Mouse (Mus musculus) retina, embryonic 14.5 days (tissue): ENCODE data around the gene Stx8.

ENCODE experiments used
- DNase-seq: peaks from one replicate; pipeline ENCODE4 v3.0.0-alpha.2; 2015; ENCODE audit warnings: low spot score

Stx8 gene

GRCm38 (mm10) chr11:68200500-68200899 is 234.5 kb downstream of the Stx8 start:
- DNase-seq = no peak

- no peak for DNase-seq
Measured at GRCm38 (mm10) chr11:68201063-68201462, 235.1 kb downstream of the Stx8 start.

DNA sequence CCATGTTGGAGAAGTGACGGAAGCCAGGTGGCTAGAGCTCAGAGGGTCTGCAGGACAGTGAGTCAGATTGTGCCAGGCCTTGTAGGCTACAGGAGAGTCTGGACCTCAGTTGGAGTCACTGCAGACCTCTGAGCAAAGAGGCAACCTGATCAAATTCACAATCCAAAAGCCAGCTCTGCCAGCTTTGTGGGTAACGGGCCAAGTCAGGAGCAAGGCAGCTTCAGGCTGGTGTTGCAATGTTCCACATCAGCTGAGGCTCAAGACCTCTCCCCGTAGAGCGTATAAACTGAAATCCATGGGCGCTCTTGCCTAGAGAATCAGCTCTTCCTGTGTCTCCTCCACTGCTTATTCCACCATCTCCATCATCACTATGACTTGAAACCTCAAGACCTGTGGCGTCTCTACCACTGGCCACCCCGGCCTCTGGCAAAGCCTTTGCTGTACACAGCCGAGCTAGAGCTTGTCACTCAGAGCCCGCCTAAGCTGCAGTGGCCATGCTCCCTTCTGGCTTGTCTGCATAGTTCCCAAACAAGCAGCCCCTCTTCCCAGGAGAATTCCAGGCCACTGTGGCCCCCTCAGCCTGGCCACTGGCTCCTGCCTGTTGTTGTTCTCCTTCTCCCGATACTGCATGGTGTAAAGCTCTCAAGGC is 235.9 kb downstream of the Stx8 start:
- DNase-seq = no peak

- no peak for DNase-seq
Measured at GRCm38 (mm10) chr11:68202561-68202960, 236.6 kb downstream of the Stx8 start.

- DNase-seq = no peak
Measured at GRCm38 (mm10) chr11:68203658-68204315, 237.8 kb downstream of the Stx8 start.

DNA sequence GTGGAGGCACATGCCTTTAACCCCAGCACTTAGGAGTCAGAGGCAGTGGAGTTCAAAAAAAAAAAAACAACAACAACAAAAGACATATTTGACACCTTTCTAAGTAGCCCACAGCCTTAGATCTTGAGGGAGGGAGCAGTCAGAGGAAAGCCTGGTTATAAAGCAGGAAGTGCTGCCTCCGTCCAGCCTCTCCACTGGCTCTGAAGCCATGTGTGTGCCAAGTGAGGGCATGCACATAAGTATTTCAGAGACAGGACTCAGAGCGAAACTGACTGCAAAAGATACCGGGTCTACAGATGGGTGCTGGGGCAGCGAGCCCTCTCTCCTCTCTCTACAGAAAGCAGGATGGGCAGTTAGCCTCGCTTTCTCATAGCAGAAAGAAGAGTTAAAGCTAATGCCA is 238.4 kb downstream of the Stx8 start:
- no peak for DNase-seq

GRCm38 (mm10) chr11:68205572-68206229 is 239.7 kb downstream of the Stx8 start:
- no peak for DNase-seq

DNA sequence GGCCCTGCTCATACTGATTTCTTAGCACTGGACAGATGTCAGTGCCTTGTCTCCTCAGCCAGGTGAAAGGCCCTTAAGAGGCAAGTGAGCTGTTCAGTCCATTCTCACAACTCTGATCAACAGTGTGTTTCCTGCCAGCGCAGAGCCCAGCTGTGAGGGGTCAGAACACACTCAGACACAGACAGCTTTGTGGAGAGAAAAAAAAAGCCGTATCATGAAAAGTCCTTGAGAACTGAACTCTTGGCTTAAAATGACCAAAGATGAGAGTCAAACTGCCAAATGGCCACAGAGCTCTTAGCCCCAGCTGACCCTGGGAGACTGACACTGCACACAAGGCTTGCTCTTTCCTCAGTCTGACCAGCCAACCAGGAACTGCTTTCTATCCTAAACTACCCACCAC is 242.0 kb downstream of the Stx8 start:
- DNase-seq = no peak

DNA sequence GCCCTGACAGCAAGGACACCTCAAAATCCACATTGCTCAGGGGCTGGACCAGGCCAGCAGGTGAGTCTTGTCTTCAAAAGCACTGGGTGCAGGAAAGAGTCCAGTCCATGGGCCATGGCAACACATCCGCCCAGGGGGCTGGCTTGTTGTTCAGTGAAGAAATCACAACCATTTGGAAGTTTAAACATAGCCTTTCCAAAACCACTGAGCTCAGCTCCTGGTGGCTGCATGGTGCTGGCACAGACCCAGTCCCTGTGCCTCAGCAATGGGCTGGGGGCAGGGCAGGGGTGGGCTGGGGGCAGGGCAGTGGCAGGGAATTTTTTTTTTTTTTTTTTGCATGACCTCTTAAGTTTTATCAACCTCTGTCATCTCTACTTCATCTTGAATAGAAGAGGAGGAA is 242.6 kb downstream of the Stx8 start:
- no peak for DNase-seq

DNA sequence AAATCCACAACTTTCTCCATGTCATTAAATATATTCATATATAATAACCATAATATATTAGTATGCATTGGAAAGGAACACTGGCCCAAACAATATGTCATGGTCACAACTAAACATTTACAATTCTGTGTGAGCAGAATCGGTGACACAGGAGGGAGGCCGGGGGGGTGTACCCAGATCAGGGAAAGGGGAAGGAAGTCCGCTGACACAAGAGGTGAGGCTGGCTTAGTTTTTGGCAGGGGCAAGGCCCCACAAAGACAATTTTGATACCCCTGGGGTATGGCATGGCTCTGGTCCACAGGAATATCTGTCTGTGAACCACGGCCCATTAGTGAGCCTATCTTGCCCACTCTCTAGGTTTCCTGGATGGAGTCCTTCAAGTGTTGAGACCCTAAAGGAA is 243.5 kb downstream of the Stx8 start:
- DNase-seq = no peak

DNA sequence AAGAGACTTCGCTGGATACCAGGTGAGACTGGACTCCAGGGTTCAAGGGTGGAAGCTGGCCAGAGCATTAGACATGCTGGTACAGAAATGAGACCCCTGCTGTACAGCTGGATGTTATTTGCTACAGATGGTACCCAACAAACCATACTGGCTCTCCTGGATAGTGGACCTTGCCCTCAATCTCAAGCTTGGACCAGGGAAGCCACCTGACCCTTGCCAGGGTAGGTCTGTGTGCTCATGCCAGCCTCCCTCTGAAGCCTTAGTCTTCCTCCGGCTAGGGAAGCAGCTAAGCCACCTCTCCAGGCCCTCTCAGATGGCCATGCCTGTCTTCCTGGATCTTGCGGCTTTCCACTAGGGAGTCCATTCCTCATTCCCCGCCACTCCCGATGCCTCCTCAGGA is 244.7 kb downstream of the Stx8 start:
- DNase-seq = no peak

DNA sequence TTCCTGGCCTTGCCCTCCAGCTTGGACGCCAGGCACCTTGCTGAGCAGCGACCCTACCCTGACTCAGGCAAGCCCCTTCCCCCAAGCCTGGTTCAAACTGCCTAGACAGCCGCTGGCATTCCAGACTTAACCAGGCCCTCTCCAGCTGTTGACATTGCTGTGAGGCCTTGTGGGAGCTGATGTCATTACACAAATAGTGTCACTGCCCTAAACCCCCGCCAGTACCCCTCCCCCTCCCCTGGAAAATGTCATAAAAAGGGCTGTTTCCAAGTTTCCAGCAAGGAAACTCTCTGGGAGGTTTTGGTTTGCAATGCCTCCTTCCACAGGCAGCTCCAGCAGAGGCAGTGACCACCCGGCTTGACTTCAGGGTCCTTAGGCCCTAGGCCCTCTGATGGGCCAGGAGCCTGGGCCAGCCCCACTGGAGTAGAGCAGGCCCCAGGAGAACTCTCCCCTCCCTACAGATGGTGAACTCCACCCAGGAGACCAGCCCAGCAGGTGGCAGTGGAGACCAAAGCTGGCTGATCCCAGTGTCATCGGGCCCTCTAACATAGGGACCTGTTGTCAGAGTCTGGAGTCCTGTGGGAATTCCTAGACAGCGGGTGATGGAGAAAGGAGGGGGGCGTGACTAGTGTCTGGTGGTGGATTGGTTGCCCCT is 246.1 kb downstream of the Stx8 start:
- DNase-seq = peak; percentile 60

DNA sequence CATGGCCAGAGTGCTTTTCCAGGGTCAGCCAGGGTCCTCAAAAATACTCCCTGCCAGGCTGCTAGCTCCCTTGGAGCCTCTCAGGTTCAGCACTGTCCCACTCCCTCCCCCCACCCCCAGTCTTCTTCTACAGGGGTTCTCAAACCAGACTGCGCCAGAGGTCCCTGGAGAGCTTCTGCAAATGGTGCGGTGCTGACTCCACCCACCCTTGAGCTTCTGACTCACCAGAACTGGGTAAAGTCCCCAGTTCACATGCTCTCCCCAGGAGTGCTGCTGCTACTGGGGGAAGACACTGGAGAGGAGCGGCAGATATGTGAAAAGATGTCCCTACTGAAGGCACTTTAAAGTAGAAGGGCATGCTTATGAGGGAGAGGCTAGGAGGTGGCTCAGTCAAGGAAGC is 247.9 kb downstream of the Stx8 start:
- DNase-seq = no peak

DNA sequence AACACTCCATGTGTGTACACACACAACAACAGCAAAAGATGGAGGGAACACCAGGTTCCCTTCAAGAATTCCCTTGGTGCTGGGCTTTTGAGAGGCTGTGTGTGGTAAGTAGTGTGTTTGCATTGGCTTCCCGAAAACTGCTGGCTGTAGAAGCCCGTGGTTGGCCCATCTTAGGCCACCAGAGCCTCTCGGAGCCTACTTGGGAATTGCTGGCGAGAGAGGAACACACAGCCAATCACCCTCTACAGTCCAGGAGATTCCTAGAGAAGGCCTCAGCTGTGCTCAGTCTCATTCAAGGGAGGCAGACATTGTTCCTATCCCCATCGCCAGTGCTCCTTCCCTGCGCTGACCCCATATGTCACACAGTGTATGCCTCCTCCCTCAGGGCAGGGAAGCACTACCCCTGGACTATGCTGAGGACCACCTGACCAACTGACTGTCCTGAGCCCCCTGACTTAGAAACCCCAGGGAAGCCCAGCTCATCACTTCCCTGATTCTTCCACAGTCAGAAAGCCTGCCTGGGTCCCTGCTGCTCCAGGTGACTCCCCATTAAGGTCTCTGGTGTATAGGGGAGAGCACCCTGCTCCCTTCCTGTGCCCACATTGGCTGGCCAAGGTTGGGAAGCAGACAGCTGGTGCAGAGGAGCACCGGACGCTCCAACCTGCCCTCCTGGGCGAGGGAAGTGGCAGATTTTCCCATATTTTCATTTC is 248.7 kb downstream of the Stx8 start:
- DNase-seq = no peak

- peak; percentile 79 for DNase-seq
Measured at GRCm38 (mm10) chr11:68215206-68215912, 249.4 kb downstream of the Stx8 start.

DNA sequence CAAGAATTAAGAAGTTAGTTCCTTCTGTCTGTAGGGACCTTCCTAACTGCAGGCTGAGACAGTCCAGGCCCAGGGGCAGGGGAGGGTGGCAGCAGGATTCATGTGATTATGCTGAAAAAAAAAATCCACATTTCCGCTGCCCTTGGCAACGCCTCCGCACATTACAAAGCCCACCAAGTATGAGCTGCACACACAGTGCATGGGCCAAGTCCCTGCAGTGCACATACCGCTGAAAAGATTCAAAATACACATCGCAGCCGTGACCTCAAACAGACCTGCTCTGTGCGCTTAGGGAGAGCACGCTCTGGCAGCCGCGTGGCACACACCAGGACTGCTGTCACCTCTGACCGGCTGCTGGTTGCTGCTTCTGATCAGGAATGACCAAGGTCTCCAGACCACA is 250.0 kb downstream of the Stx8 start:
- DNase-seq = no peak

DNA sequence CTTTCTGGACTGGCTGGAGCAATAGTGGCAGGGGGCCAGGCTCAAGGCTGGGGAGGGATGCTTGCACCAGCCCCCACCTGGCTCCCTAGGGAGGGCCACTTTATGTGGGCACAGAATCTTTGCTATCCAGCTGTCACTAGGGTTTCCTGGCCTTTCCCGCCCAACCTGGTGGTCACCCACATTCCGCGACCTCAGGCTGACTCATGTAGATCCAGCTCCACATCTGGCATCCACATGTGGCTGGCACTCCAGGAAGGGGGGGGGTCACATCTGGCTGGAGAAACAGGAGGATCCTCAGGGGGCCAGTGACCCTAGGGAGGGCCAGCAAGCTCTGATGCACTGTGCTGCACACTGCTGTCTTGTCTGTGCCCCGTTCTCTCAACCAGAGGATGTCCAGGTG is 254.7 kb downstream of the Stx8 start:
- DNase-seq = no peak

- no peak for DNase-seq
Measured at GRCm38 (mm10) chr11:68222209-68222608, 256.2 kb downstream of the Stx8 start.

- no peak for DNase-seq
Measured at GRCm38 (mm10) chr11:68223143-68223542, 257.1 kb downstream of the Stx8 start.

DNA sequence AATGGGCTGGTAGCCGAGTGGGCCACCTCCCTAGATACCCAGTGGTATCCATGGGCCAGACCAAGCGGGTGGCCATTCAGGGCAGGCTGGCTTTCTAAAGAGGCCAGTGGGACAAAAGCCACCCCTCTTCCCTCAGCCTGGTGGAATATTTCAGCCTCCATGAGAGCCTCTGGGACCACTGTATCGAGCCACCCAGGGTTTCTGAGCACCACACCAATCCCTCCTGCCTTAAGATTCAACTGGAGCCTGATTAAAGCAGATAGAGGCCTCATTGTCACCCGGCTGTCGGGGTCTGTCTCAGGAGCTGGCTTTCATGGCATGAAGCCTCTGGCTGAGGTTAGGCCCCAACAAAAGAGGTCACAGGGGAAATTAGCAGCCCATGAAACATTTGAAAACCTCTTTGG is 260.7 kb downstream of the Stx8 start:
- peak; percentile 62 for DNase-seq

DNA sequence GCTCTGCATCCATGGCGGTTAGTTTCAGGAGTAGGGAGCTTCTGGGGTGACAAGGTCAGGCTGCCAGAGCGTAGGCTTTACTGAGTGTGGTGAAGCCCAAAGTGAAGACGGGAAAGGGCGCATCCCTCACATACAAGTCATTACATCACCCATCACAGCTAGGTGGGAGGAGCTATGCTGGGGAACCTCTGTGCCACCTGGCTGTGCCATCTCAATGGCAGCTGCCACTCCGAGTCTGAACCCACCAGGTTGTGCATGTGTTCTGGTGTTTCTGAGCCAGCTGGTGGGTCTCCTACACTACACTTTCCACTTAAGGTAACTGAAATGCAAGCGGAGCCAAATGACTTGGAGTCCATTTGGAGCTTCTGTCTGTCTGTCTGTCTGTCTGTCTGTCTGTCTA is 261.8 kb downstream of the Stx8 start:
- no peak for DNase-seq
